Mouse (Mus musculus): ENCODE measurements at regions not wholly inside any gene's neighbourhood (a gene's known extent, or its start where the extent isn't known, plus 50 kb on each side); places are given as distances from the start of the nearest gene placed in this dataset.

GRCm38 (mm10) chr7:129079786-129080185 is 177.0 kb upstream of the Plpp4 start:
- WGBS = 81% methylated on average over 6 of the region's 6 CpGs
- Histone ChIP-seq H3K4me3 (replicated peaks; ENCODE audit: low read length) (no peak overlapping the region), H3K27ac (replicated peaks; ENCODE audit: low read depth, low read length) (no peak overlapping the region), H3K4me1 (ENCODE audit: control insufficient read depth, insufficient read depth, low read length) (no peaks in the 10 kb centered on the region), H3K9ac (ENCODE audit: low read depth, low read length, severe bottlenecking) (no peak overlapping the region), H3K4me2 (replicated peaks; ENCODE audit: low read depth, low read length, severe bottlenecking) (no peak overlapping the region), H3K27me3 (ENCODE audit: control insufficient read depth, insufficient read depth, low read length) (no peaks in the 10 kb centered on the region), H3K9me3 (ENCODE audit: control insufficient read depth, low read length) (no peaks in the 10 kb centered on the region), H3K36me3 (ENCODE audit: control insufficient read depth, insufficient read depth, low read length) (no peaks in the 10 kb centered on the region)
- DNase-seq (ENCODE audit: low spot score) (no peak), ATAC-seq (ENCODE audit: low FRiP score, low read depth) (no peak)
- no peak for TF ChIP-seq POLR2A (IDR thresholded peaks at IDR 0.05; ENCODE audit: borderline replicate concordance, extremely low read depth, insufficient read depth, insufficient read length)

GRCm38 (mm10) chr7:129091441-129091840 is 165.4 kb upstream of the Plpp4 start:
- TF ChIP-seq POLR2A (IDR thresholded peaks at IDR 0.05; ENCODE audit: borderline replicate concordance, extremely low read depth, insufficient read depth, insufficient read length) = no peak
- Histone ChIP-seq H3K4me1 (ENCODE audit: control insufficient read depth, insufficient read depth, low read length) (no peaks in the 10 kb centered on the region), H3K4me2 (replicated peaks; ENCODE audit: low read depth, low read length, severe bottlenecking) (no peak overlapping the region), H3K36me3 (ENCODE audit: control insufficient read depth, insufficient read depth, low read length) (no peaks in the 10 kb centered on the region), H3K27ac (replicated peaks; ENCODE audit: low read depth, low read length) (no peak overlapping the region), H3K4me3 (replicated peaks; ENCODE audit: low read length) (no peak overlapping the region), H3K9me3 (ENCODE audit: control insufficient read depth, low read length) (no peaks in the 10 kb centered on the region), H3K9ac (ENCODE audit: low read depth, low read length, severe bottlenecking) (no peak overlapping the region), H3K27me3 (ENCODE audit: control insufficient read depth, insufficient read depth, low read length) (no peaks in the 10 kb centered on the region)
- no peak for DNase-seq (ENCODE audit: low spot score)
- 60% methylated on average over 4 of the region's 4 CpGs for WGBS
- no peak for ATAC-seq (ENCODE audit: low FRiP score, low read depth)

- DNase-seq (ENCODE audit: low spot score) (no peak), ATAC-seq (ENCODE audit: low FRiP score, low read depth) (no peak)
- Histone ChIP-seq H3K36me3 (ENCODE audit: control insufficient read depth, insufficient read depth, low read length) (no peaks in the 10 kb centered on the region), H3K4me1 (ENCODE audit: control insufficient read depth, insufficient read depth, low read length) (no peaks in the 10 kb centered on the region), H3K4me2 (replicated peaks; ENCODE audit: low read depth, low read length, severe bottlenecking) (no peak overlapping the region), H3K9me3 (ENCODE audit: control insufficient read depth, low read length) (no peaks in the 10 kb centered on the region), H3K4me3 (replicated peaks; ENCODE audit: low read length) (no peak overlapping the region), H3K27ac (replicated peaks; ENCODE audit: low read depth, low read length) (no peak overlapping the region), H3K27me3 (ENCODE audit: control insufficient read depth, insufficient read depth, low read length) (no peaks in the 10 kb centered on the region), H3K9ac (ENCODE audit: low read depth, low read length, severe bottlenecking) (no peak overlapping the region)
- no peak for TF ChIP-seq POLR2A (IDR thresholded peaks at IDR 0.05; ENCODE audit: borderline replicate concordance, extremely low read depth, insufficient read depth, insufficient read length)
- WGBS = 58% methylated on average over 3 of the region's 3 CpGs
These were observed 160.3 kb upstream of the Plpp4 start for GRCm38 (mm10) chr7:129096374-129097069.

GRCm38 (mm10) chr7:129102437-129102836 is 154.4 kb upstream of the Plpp4 start:
- Histone ChIP-seq H3K4me1 (ENCODE audit: control insufficient read depth, insufficient read depth, low read length) (no peaks in the 10 kb centered on the region), H3K27me3 (ENCODE audit: control insufficient read depth, insufficient read depth, low read length) (no peaks in the 10 kb centered on the region), H3K4me2 (replicated peaks; ENCODE audit: low read depth, low read length, severe bottlenecking) (no peak overlapping the region), H3K27ac (replicated peaks; ENCODE audit: low read depth, low read length) (no peak overlapping the region), H3K4me3 (replicated peaks; ENCODE audit: low read length) (no peak overlapping the region), H3K36me3 (ENCODE audit: control insufficient read depth, insufficient read depth, low read length) (no peaks in the 10 kb centered on the region), H3K9me3 (ENCODE audit: control insufficient read depth, low read length) (no peaks in the 10 kb centered on the region), H3K9ac (ENCODE audit: low read depth, low read length, severe bottlenecking) (no peak overlapping the region)
- DNase-seq (ENCODE audit: low spot score) (no peak), ATAC-seq (ENCODE audit: low FRiP score, low read depth) (no peak)
- no peak for TF ChIP-seq POLR2A (IDR thresholded peaks at IDR 0.05; ENCODE audit: borderline replicate concordance, extremely low read depth, insufficient read depth, insufficient read length)
- WGBS = 52% methylated on average over 4 of the region's 4 CpGs

- Histone ChIP-seq H3K9ac (ENCODE audit: low read depth, low read length, severe bottlenecking) (no peak overlapping the region), H3K27me3 (ENCODE audit: control insufficient read depth, insufficient read depth, low read length) (no peaks in the 10 kb centered on the region), H3K4me3 (replicated peaks; ENCODE audit: low read length) (no peak overlapping the region), H3K4me2 (replicated peaks; ENCODE audit: low read depth, low read length, severe bottlenecking) (no peak overlapping the region), H3K27ac (replicated peaks; ENCODE audit: low read depth, low read length) (no peak overlapping the region), H3K36me3 (ENCODE audit: control insufficient read depth, insufficient read depth, low read length) (no peaks in the 10 kb centered on the region), H3K9me3 (ENCODE audit: control insufficient read depth, low read length) (no peaks in the 10 kb centered on the region), H3K4me1 (ENCODE audit: control insufficient read depth, insufficient read depth, low read length) (no peaks in the 10 kb centered on the region)
- DNase-seq (ENCODE audit: low spot score) (no peak), ATAC-seq (ENCODE audit: low FRiP score, low read depth) (no peak)
- no peak for TF ChIP-seq POLR2A (IDR thresholded peaks at IDR 0.05; ENCODE audit: borderline replicate concordance, extremely low read depth, insufficient read depth, insufficient read length)
These were observed 122.7 kb upstream of the Plpp4 start for GRCm38 (mm10) chr7:129134176-129134575.
